Mouse (Mus musculus): ENCODE results near the gene Nacad.

Nacad gene

DNA sequence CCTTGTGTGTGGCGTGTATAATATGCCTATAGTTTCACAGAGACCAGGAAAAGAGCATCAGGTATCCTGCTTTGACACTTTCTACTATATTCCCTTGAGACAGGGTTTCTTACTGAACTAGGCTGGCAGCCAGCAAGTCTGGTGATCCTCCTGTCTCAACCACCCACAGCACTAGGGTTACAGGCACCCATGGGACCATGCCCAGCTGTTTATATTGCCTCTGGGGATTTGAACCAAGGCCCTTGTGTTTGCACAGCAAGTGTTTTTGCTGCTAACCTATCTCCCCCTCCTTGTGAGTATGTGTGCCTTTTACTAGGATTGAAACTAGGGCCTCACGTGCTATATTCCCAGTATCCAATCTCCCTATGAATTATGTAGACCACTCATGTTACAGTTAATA lies 24.3 kb downstream of the Nacad start:
- no peak for DNase-seq (ENCODE audit: low read depth, low spot score)

DNA sequence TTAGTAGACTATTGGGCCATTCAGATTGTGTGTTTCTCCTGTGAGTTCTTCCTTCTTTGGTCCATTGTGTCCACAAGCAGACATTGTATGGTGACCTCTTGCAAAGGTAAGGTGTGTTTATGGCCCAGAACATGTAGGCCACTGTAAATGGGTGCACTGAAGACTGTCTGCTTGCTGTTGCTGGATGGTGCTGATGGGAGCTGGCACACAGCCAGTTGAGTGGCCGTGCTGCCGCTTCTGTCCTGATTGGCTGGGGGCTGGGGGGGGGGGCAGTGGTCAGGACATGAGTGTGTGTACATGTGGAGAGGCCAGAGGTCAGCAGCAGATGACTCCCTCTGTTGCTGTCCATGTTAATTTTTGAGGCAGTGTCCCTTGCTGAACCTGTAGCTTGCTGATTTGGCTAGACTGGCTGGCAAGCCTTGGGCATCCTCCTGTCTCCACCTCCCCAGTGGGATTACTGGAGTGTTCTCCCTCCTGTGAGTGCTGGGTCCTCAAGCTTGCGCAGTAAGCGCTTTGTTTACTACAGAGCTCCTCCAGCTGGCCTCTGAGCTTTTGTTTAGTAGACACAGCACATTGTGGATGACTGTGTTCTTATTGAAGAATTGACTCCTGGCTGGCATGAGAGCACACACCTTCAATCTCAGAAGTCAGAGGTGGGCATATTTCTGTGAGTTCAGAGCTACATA lies 25.6 kb downstream of the Nacad start:
- DNase-seq (ENCODE audit: low read depth, low spot score), result no peak

GRCm38 (mm10) chr11:6579361-6579760 lies 26.5 kb downstream of the Nacad start:
- peak; percentile 60 for DNase-seq (ENCODE audit: low read depth, low spot score)

DNA sequence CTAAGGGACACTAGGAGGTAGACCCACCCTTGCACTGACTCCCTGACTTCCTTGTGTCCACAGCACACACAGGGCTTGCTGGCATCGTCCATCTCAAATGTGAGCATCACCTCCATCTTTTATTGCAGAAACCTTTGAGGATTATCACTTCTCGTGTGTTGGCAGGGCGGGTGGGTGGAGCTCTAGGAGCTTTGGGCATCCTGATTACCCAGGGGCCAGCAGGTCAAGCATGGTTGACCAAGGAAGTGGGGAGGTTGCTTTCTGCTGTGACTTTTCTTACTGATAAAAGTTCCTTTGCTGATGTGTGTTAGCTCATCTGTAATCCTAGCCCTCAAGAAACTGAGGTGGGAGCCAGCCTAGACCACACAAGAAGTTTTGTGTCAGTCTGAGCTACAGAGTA lies 29.7 kb downstream of the Nacad start:
- no peak for DNase-seq (ENCODE audit: low read depth, low spot score)

DNA sequence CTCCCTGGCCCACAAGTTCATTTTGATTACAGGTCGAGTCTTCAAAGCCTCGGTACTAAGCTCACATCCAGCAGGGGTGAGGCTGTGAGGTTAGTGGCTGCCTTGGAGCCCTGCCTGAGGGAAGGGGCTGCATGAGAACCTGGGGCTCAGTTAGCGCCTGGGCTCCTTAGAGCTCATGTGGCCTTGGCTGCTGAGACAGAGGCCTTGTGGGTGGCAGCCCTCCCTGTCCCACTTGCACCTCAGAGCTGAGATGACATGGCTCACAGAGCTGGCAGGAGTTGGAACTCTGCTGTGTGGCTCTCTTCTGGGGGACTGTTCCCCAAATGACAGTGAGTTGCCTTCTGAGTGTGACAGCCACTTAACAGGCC lies 36.5 kb downstream of the Nacad start:
- no peak for DNase-seq (ENCODE audit: low read depth, low spot score)

DNA sequence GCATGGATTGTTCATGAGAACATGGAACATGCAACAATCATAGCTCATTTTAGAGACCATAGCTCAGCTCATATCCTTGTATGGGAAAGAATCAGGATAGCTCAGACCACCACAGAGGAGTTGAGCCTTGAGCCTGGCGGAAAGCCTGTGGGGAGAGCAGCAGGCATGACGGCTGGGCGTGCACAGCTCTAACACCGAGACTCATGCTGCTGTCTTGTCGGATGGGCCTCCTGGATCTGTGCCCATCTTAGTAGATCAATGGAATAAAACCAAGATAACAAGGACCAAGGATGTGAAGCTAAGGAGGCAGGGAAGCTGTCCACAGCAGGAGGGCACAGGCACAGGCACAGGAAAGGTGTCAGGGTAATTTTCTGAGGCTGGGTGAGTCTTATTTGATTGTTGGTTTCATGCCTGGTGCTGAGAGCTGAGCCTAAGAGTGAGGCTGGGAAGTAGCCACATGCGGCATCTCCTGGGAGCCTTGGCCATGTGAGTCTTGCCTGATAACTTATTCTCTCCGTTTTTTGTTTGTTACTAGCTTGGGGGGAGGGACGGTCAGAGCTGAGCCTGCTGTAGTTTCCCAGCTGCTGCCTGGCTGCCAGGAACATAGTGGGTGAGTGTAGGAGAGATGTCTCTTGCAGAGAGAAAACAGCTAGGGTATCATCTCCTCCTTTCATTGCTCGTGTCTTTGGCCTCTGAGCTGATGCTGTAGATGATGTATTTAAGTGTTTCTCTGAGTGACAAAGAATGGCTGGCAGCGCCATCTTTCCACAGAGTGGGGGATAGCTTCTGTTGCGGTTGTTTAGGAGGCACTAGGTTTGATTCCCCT lies 37.1 kb downstream of the Nacad start:
- no peak for DNase-seq (ENCODE audit: low read depth, low spot score)

GRCm38 (mm10) chr11:6567951-6568350 lies 37.9 kb downstream of the Nacad start:
- no peak for DNase-seq (ENCODE audit: low read depth, low spot score)

DNA sequence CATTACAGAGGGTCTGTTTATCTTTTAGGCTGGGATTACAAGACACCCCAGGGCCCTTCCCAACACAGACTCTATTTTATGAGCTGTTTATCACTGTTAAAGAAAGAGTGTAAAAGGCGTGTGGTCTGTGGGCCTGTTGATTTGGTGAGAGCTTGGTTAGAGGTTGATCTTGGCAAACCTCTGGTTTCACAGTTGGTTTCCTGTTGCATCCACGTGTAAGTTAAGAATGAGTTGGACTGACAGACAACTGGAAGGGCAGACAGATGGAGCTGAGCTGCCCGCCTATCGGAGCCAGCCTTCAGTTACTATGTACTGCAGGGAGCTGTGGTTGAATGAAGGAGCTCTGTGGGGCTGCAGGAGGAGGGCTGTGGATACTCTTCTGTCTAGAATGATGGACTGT lies 39.4 kb downstream of the Nacad start:
- no peak for DNase-seq (ENCODE audit: low read depth, low spot score)

DNA sequence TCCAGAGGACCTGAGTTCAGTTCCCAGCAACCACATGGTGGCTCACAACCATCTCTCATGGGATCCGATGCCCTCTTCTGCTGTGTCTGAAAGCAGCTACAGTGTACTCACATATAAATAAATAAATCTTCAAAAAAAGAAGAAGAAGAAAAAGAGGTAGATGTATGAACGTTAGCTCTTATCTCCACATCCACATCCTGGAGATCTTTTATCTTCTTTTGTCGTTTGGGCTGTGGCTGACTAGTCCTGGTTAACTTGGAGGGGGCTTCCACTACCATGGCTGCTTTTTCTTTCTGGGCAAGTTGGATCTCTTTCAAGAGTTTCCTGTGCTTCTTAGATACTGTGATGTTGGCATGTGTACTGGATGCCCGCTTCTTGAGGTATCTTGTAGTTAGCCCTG lies 42.7 kb downstream of the Nacad start:
- DNase-seq (ENCODE audit: low read depth, low spot score), result no peak

DNA sequence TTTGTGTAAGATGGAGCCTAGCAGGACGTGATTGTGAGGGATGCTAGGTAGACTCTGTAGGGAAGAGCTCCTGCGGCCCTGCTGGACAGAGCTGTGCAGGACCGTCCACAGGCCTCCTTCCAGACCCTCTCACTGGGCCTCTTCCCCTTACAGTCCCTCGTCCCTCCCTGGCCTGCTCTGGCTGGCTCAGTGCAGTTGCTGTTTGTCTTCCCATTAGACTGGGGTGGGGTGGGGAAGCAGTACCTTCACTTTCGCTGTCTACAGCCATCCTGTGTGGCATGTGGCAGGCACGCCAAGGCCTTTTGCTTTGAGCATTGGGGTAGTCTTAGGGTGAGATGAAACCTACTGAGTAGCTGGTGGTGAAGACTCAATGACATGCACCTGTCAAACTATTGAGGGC lies 43.5 kb downstream of the Nacad start:
- DNase-seq (ENCODE audit: low read depth, low spot score), result no peak

DNA sequence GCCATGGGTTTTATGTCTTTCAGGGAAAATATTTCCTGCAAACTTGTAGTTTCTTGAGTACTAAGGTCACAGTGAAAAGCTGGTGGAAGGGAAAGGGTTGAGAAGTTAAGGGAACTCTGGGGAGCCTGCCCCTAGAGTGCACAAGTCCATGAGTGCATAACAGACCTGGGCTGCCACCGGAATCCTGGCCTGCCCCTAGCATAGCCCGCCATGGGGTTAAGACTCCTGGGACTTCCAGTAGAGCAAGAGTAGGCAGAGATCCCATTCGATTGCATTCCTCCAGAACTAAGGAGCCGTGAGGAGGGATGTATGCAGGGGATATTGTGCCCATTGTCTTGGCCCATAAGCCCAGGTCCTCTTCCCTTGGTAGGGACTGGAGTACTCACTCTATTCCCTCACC lies 44.4 kb downstream of the Nacad start:
- DNase-seq (ENCODE audit: low read depth, low spot score), result no peak

- no peak for DNase-seq (ENCODE audit: low read depth, low spot score)
Measured at GRCm38 (mm10) chr11:6560655-6561360, 45.0 kb downstream of the Nacad start.

GRCm38 (mm10) chr11:6559996-6560395 lies 45.9 kb downstream of the Nacad start:
- DNase-seq (ENCODE audit: low read depth, low spot score), result no peak

GRCm38 (mm10) chr11:6558234-6558633 lies 47.6 kb downstream of the Nacad start:
- DNase-seq (ENCODE audit: low read depth, low spot score), result peak; percentile 67

- DNase-seq (ENCODE audit: low read depth, low spot score), result no peak
Measured at GRCm38 (mm10) chr11:6550201-6550600, 55.7 kb downstream of the Nacad start.

- no peak for DNase-seq (ENCODE audit: low read depth, low spot score)
Measured at GRCm38 (mm10) chr11:6549770-6550169, 56.1 kb downstream of the Nacad start.

Measured in R1 (cell line).